Mouse (Mus musculus) lung, embryonic 15.5 days (tissue): ENCODE results near the gene Zfp523. TPM values are rescaled to one million over a fixed set of nuclear protein-coding genes. Genes with fewer than 3 reads are reported as not detected.
A peak's percentile ranks its signal among the peaks of the same experiment; 100 is the strongest.

Source experiments
- ATAC-seq: fragments of 200-750 bp; cut with Nextera tagmentation; 2 replicates; pipeline ENCODE4 v1.8.0; 2017; ENCODE audit warnings: moderate number of reproducible peaks, borderline replicate concordance; ENCODE audit not compliant: low FRiP score, low TSS enrichment; ENCODE audit errors: extremely low read depth
- H3K27ac ChIP-seq: fragments of 300-500 bp; sonication (generic); 2 replicates; pipeline ENCODE4 v1.5.1; 2015; ENCODE audit warnings: moderate library complexity, mild to moderate bottlenecking, inconsistent platforms
- H3K27me3 ChIP-seq: fragments of 300-500 bp; sonication (generic); 2 replicates; pipeline ENCODE4 v1.6.1; 2015; ENCODE audit warnings: inconsistent platforms
- H3K36me3 ChIP-seq: fragments of 300-500 bp; sonication (generic); 2 replicates; pipeline ENCODE4 v1.6.1; 2015; ENCODE audit warnings: inconsistent platforms
- H3K4me1 ChIP-seq: fragments of 300-500 bp; sonication (generic); 2 replicates; pipeline ENCODE4 v1.6.1; 2015; ENCODE audit warnings: inconsistent platforms
- H3K4me2 ChIP-seq: fragments of 300-500 bp; sonication (generic); 2 replicates; pipeline ENCODE4 v1.6.1; 2015; ENCODE audit warnings: inconsistent platforms, mild to moderate bottlenecking, moderate library complexity
- H3K4me3 ChIP-seq: fragments of 300-500 bp; sonication (generic); 2 replicates; pipeline ENCODE4 v1.5.1; 2015; ENCODE audit warnings: mild to moderate bottlenecking, inconsistent platforms
- H3K9ac ChIP-seq: fragments of 300-500 bp; sonication (generic); 2 replicates; pipeline ENCODE4 v1.6.1; 2015; ENCODE audit warnings: inconsistent platforms
- H3K9me3 ChIP-seq: fragments of 300-500 bp; sonication (generic); 2 replicates; pipeline ENCODE4 v1.6.1; 2016; ENCODE audit warnings: inconsistent platforms
- WGBS: fragments of 180-500 bp; shearing (Covaris S2); methylation state at CpG from one replicate; pipeline ENCODE4 v1.1.7; 2015; 5-methylcytosine and 5-hydroxymethylcytosine counted together
- polyA plus RNA-seq: library from polyadenylated mRNA; unstranded; fragments of >200 nt; fragmentation: Nextera tagmentation; extraction: Ambion mirVana; gene quantifications from 2 replicates; pipeline ENCODE4 v1.2.1, GENCODE M21; 2015

The Zfp523 gene
- polyA plus RNA-seq, 1 experiment from 2014 or later: 41.8 TPM

- Histone ChIP-seq H3K9ac (no peak overlapping the region), H3K27me3 (no peaks in the 10 kb centered on the region), H3K4me2 (no peak overlapping the region), H3K9me3 (no peaks in the 10 kb centered on the region), H3K27ac (no peak overlapping the region), H3K36me3 (no peaks in the 10 kb centered on the region), H3K4me1 (peaks cover 62% of the 10 kb centered on the region), H3K4me3 (no peak overlapping the region)
- 73% methylated on average over 5 of the region's 5 CpGs for WGBS
- 0 out of 2 replicates have a peak, but pooled peaks have one; percentile 21 for ATAC-seq
These were observed 75.3 kb downstream of the Zfp523 start for GRCm38 (mm10) chr17:28252281-28252648.

- H3K27me3 ChIP-seq: no peaks in the 10 kb centered on the region
- 44% methylated on average over 7 of the region's 7 CpGs for WGBS
- no peak overlapping the region for H3K9ac ChIP-seq
- no peaks in the 10 kb centered on the region for H3K36me3 ChIP-seq
- H3K4me2 ChIP-seq: no peak overlapping the region
- ATAC-seq: peak; percentile 29; the same call in 1 of the 2 replicates
- H3K27ac ChIP-seq: peak overlapping the region; percentile 29
- H3K4me3 ChIP-seq: no peak overlapping the region
- H3K4me1 ChIP-seq: peaks cover 57% of the 10 kb centered on the region
- H3K9me3 ChIP-seq: no peaks in the 10 kb centered on the region
These were observed 76.3 kb downstream of the Zfp523 start for GRCm38 (mm10) chr17:28253216-28253615.

GRCm38 (mm10) chr17:28254804-28255203 is 77.9 kb downstream of the Zfp523 start:
- 54% methylated on average over 4 of the region's 4 CpGs for whole genome bisulfite sequencing
- Histone ChIP-seq H3K27ac (no peak overlapping the region), H3K4me2 (no peak overlapping the region), H3K9ac (no peak overlapping the region), H3K27me3 (no peaks in the 10 kb centered on the region), H3K4me1 (peaks cover 44% of the 10 kb centered on the region), H3K9me3 (no peaks in the 10 kb centered on the region), H3K4me3 (no peak overlapping the region), H3K36me3 (peaks cover 5% of the 10 kb centered on the region; the same call in 1 of the 2 replicates)
- no peak for ATAC-seq

Other genes with a start within 250 kb of the Zfp523 start
- gene Tcp11, start 96.5 kb upstream of the Zfp523 start, polyA plus RNA-seq: 3.9 and 4.3 TPM in 2 replicates
- gene Scube3, start 35.0 kb upstream of the Zfp523 start, polyA plus RNA-seq: 1.7 and 1.8 TPM in 2 replicates
- 4.5 and 7.8 TPM in 2 replicates for gene Def6, start 30.6 kb downstream of the Zfp523 start, polyA plus RNA-seq
- 2.1 and 2.9 TPM in 2 replicates for gene Ppard, start 55.6 kb downstream of the Zfp523 start, polyA plus RNA-seq
- 32.8 and 33.3 TPM in 2 replicates for gene Fance, start 136.4 kb downstream of the Zfp523 start, polyA plus RNA-seq
- 606 and 658 TPM in 2 replicates for gene Rpl10a, start 151.3 kb downstream of the Zfp523 start, polyA plus RNA-seq
- 10.9 and 11.5 TPM in 2 replicates for gene Tead3, start 173.7 kb downstream of the Zfp523 start, polyA plus RNA-seq
- gene Tulp1, start 188.1 kb downstream of the Zfp523 start, polyA plus RNA-seq: 6.0 and 6.2 TPM in 2 replicates